Mouse (Mus musculus) heart, postnatal 0 days (tissue): ENCODE measurements around the gene Tanc1.

ENCODE experiments used
- CTCF ChIP-seq: IDR thresholded peaks from 2 replicates; pipeline ENCODE4 v1.5.1; 2016; ENCODE audit warnings: antibody characterized with exemption, control low read depth, low read depth
- EP300 ChIP-seq: IDR thresholded peaks from 2 replicates; pipeline ENCODE4 v1.6.1; 2016; ENCODE audit warnings: antibody characterized with exemption, low read depth

- TF ChIP-seq EP300 = no peak
- TF ChIP-seq CTCF = no peak
Observed at GRCm38 (mm10) chr2:59810039-59810438, 198.2 kb downstream of the Tanc1 start.
